Mouse (Mus musculus): Measurements from ENCODE around the gene Sost. TPM values are rescaled to one million over a fixed set of nuclear protein-coding genes. Genes with fewer than 3 reads are reported as not detected.

Gene Sost
- polyA plus RNA-seq, 1 experiment from 2014 or later = not detected

DNA sequence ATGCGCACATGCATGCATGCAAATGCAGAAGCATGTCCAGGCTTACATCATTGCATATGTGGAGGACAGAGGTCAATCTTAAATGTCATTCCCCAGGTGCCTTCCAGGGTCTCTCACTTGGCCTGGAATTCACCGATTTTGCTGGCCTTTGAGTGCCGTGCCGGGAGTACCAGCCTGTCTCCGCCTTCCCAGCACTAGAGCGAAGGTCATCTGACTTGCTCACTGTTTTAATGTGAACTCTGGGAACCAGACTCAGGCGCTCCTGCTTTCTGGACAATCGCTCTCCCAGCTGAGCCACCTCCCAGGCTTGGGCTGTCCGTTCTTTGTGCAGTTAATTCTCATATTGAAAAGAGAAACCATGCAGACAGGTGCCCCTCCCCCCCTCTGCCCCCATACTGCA, 39.5 kb upstream of the Sost start:
- ATAC-seq (ENCODE audit: low FRiP score, low TSS enrichment) = no peak; the same call in 1 of the 2 replicates
- 0 out of 2 replicates have a peak overlapping the region, but pooled peaks have one; percentile 26 for H3K27ac ChIP-seq (replicated peaks; ENCODE audit: low read depth, low read length)
- H3K4me2 ChIP-seq (ENCODE audit: low read length) = no peak overlapping the region
- peaks cover 71% of the 10 kb centered on the region for H3K36me3 ChIP-seq (ENCODE audit: control insufficient read depth, insufficient read depth, low read length)
- DNase-seq = no peak
- no peak overlapping the region for H3K9ac ChIP-seq (replicated peaks; ENCODE audit: low read length)
- H3K4me3 ChIP-seq (replicated peaks; ENCODE audit: low read depth, low read length) = no peak overlapping the region
- 41% methylated on average over 9 of the region's 9 CpGs for WGBS
- H3K27me3 ChIP-seq (ENCODE audit: control insufficient read depth, insufficient read depth, low read length) = no peaks in the 10 kb centered on the region
- H3K9me3 ChIP-seq (ENCODE audit: control insufficient read depth, low read length) = no peaks in the 10 kb centered on the region
- no peaks in the 10 kb centered on the region for H3K4me1 ChIP-seq (ENCODE audit: control insufficient read depth, insufficient read depth, low read length)

DNA sequence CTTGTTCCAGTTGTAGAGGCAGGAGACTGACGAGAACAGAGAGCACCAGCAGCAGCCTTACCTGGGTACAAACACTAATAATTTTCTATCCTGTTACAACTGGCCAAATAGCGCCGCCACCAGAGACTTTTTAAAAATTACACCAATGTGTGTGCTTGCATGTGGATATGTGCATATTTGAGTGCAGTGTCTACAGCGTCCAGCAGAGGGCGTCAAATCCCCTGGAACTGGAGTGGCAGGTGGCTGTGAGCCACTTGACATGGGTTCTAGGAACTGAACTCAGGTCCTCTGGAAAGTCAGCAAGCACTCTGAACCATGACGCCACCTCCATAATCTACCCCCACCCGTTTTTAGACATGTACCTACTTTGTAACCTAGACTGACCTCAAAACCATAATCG, 37.4 kb upstream of the Sost start:
- Histone ChIP-seq H3K9me3 (ENCODE audit: control insufficient read depth, low read length) (no peaks in the 10 kb centered on the region), H3K36me3 (ENCODE audit: control insufficient read depth, insufficient read depth, low read length) (peaks cover 68% of the 10 kb centered on the region)

DNA sequence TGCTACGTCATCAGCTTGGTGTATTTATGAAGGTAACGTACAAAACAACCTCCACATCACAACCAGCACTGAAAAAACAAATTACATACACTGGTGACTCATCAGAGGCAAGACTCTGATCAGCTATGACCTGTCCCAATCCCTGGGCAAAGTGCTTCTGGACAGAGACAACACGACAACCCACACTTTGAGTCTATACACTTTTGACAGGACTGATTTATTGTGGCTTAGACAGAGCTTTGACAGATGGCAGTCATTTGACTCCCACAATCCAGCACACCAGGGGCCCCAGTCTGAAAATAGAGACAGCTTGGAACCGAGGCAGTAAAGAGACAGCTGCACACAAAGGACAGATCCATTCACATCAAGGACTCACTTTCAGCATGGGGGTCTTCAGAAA, 32.7 kb upstream of the Sost start:
- no peaks in the 10 kb centered on the region for H3K9me3 ChIP-seq (ENCODE audit: control insufficient read depth, low read length)
- peaks cover 37% of the 10 kb centered on the region for H3K36me3 ChIP-seq (ENCODE audit: control insufficient read depth, insufficient read depth, low read length)
- H3K27me3 ChIP-seq (ENCODE audit: control insufficient read depth, insufficient read depth, low read length) = no peaks in the 10 kb centered on the region
- no peak overlapping the region for H3K9ac ChIP-seq (replicated peaks; ENCODE audit: low read length)
- WGBS = 51% methylated on average over 4 of the region's 4 CpGs
- H3K4me1 ChIP-seq (ENCODE audit: control insufficient read depth, insufficient read depth, low read length) = no peaks in the 10 kb centered on the region
- ATAC-seq (ENCODE audit: low FRiP score, low TSS enrichment) (no peak), DNase-seq (no peak)
- no peak overlapping the region for H3K27ac ChIP-seq (replicated peaks; ENCODE audit: low read depth, low read length)
- no peak overlapping the region for H3K4me2 ChIP-seq (ENCODE audit: low read length)
- no peak overlapping the region for H3K4me3 ChIP-seq (replicated peaks; ENCODE audit: low read depth, low read length)

More for the DNA sequence above, 37.4 kb upstream of the Sost start:
- Histone ChIP-seq H3K4me3 (replicated peaks; ENCODE audit: low read depth, low read length) (no peak overlapping the region), H3K27me3 (ENCODE audit: control insufficient read depth, insufficient read depth, low read length) (no peaks in the 10 kb centered on the region), H3K4me1 (ENCODE audit: control insufficient read depth, insufficient read depth, low read length) (no peaks in the 10 kb centered on the region), H3K9ac (replicated peaks; ENCODE audit: low read length) (no peak overlapping the region), H3K27ac (replicated peaks; ENCODE audit: low read depth, low read length) (no peak overlapping the region), H3K4me2 (ENCODE audit: low read length) (no peak overlapping the region)
- 96% methylated on average over 8 of the region's 8 CpGs for WGBS
- DNase-seq (no peak), ATAC-seq (ENCODE audit: low FRiP score, low TSS enrichment) (no peak)

DNA sequence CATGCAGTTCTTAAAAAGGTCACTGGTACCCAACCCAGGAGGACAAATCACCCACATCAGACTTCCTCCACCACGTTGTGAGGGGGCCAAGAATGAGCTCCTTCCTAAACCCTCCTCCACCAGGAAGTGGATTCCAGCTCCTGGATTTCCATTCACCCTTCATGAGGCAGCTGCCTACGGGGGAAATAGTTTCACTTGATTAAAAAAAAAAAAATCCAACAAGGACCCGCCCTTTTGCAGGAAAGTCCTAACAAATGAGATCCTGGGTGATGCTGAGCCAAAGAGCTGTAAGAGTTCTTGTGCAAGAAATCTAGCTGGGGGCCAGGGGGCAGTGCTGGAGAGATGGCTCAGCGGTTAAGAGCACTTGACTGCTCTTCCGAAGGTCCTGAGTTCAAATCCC, 31.4 kb upstream of the Sost start:
- H3K9ac ChIP-seq (replicated peaks; ENCODE audit: low read length) = no peak overlapping the region
- H3K27me3 ChIP-seq (ENCODE audit: control insufficient read depth, insufficient read depth, low read length) = no peaks in the 10 kb centered on the region
- 62% methylated on average over 5 of the region's 5 CpGs for WGBS
- peaks cover 27% of the 10 kb centered on the region for H3K36me3 ChIP-seq (ENCODE audit: control insufficient read depth, insufficient read depth, low read length)
- H3K4me2 ChIP-seq (ENCODE audit: low read length) = no peak overlapping the region
- no peaks in the 10 kb centered on the region for H3K9me3 ChIP-seq (ENCODE audit: control insufficient read depth, low read length)
- no peak for ATAC-seq (ENCODE audit: low FRiP score, low TSS enrichment)
- H3K4me1 ChIP-seq (ENCODE audit: control insufficient read depth, insufficient read depth, low read length) = no peaks in the 10 kb centered on the region
- H3K4me3 ChIP-seq (replicated peaks; ENCODE audit: low read depth, low read length) = no peak overlapping the region
- DNase-seq = no peak
- no peak overlapping the region for H3K27ac ChIP-seq (replicated peaks; ENCODE audit: low read depth, low read length)

DNA sequence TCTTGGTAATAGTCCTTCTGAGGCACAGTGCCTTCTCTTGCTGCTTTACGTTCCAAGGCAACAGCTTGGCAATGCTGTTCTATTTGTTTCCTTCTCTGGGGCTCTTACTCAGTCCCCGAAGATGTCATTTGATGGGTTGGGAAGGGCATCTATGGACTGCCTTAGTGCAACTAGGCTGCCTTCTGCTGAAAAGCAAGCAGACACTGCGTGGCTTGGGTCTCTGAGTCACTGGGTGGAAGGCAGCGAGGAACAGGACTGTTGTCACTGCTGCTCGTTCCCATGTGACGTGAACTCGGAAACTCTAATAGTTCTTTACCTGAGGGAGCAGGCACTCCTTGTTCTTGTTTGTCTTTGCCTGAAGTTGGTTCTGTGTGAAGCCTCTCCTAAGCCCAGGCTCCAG, 29.1 kb upstream of the Sost start:
- Histone ChIP-seq H3K4me1 (ENCODE audit: control insufficient read depth, insufficient read depth, low read length) (no peaks in the 10 kb centered on the region), H3K27me3 (ENCODE audit: control insufficient read depth, insufficient read depth, low read length) (no peaks in the 10 kb centered on the region), H3K4me3 (replicated peaks; ENCODE audit: low read depth, low read length) (no peak overlapping the region), H3K4me2 (ENCODE audit: low read length) (no peak overlapping the region), H3K9ac (replicated peaks; ENCODE audit: low read length) (no peak overlapping the region), H3K27ac (replicated peaks; ENCODE audit: low read depth, low read length) (no peak overlapping the region), H3K9me3 (ENCODE audit: control insufficient read depth, low read length) (no peaks in the 10 kb centered on the region), H3K36me3 (ENCODE audit: control insufficient read depth, insufficient read depth, low read length) (peaks cover 19% of the 10 kb centered on the region)
- 94% methylated on average over 7 of the region's 7 CpGs for WGBS
- ATAC-seq (ENCODE audit: low FRiP score, low TSS enrichment) (no peak), DNase-seq (no peak)

DNA sequence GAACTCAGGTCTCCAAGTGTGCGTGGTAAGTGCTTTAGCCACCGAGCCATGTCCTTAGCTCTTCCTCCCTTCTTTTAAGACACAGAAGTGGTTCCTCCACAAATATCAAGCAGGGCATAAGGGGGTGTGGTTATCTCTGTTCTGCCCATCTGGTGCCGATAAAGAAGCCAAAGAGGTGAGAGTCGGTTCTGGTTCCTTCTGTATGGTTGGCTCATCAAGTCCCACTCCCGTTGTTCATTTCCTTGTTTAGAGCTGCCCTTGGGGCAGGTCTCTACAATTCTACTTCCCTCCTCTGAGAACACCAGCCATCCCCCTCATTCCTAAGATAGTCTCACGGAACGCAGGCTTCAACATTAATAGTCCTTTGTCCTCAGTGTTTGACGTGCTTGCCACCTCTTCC, 27.3 kb upstream of the Sost start:
- H3K4me2 ChIP-seq (ENCODE audit: low read length) = no peak overlapping the region
- no peaks in the 10 kb centered on the region for H3K4me1 ChIP-seq (ENCODE audit: control insufficient read depth, insufficient read depth, low read length)
- H3K27me3 ChIP-seq (ENCODE audit: control insufficient read depth, insufficient read depth, low read length) = no peaks in the 10 kb centered on the region
- H3K27ac ChIP-seq (replicated peaks; ENCODE audit: low read depth, low read length) = no peak overlapping the region
- no peak overlapping the region for H3K9ac ChIP-seq (replicated peaks; ENCODE audit: low read length)
- no peak for ATAC-seq (ENCODE audit: low FRiP score, low TSS enrichment)
- H3K9me3 ChIP-seq (ENCODE audit: control insufficient read depth, low read length) = no peaks in the 10 kb centered on the region
- no peak for DNase-seq
- peaks cover 2% of the 10 kb centered on the region; the same call in 1 of the 2 replicates for H3K36me3 ChIP-seq (ENCODE audit: control insufficient read depth, insufficient read depth, low read length)
- H3K4me3 ChIP-seq (replicated peaks; ENCODE audit: low read depth, low read length) = no peak overlapping the region
- 86% methylated on average over 8 of the region's 8 CpGs for WGBS

DNA sequence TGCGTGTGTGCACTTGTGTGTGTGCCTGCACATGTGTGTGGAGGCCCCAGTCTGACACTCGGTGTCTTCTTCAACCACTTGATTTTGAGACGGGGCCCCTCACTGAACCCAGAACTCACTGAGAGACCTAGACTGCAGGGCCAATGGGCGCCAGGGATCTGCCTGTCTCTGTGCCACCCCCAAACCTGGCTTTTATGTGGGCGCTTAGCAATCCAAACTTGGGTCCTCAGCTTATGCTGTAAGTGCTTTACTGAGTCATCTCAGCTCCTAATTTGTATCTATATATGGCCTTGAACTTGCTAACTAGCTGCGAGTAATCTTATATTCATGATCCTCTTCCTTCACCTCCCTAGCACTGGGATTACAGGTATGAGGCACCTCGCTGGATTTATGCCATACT, 25.6 kb upstream of the Sost start:
- Histone ChIP-seq H3K27me3 (ENCODE audit: control insufficient read depth, insufficient read depth, low read length) (no peaks in the 10 kb centered on the region), H3K9ac (replicated peaks; ENCODE audit: low read length) (no peak overlapping the region), H3K4me1 (ENCODE audit: control insufficient read depth, insufficient read depth, low read length) (no peaks in the 10 kb centered on the region), H3K4me3 (replicated peaks; ENCODE audit: low read depth, low read length) (no peak overlapping the region), H3K27ac (replicated peaks; ENCODE audit: low read depth, low read length) (no peak overlapping the region), H3K36me3 (ENCODE audit: control insufficient read depth, insufficient read depth, low read length) (no peaks in the 10 kb centered on the region; the same call in 1 of the 2 replicates), H3K4me2 (ENCODE audit: low read length) (no peak overlapping the region), H3K9me3 (ENCODE audit: control insufficient read depth, low read length) (no peaks in the 10 kb centered on the region)
- 87% methylated on average over 7 of the region's 7 CpGs for WGBS
- DNase-seq (no peak), ATAC-seq (ENCODE audit: low FRiP score, low TSS enrichment) (no peak)

DNA sequence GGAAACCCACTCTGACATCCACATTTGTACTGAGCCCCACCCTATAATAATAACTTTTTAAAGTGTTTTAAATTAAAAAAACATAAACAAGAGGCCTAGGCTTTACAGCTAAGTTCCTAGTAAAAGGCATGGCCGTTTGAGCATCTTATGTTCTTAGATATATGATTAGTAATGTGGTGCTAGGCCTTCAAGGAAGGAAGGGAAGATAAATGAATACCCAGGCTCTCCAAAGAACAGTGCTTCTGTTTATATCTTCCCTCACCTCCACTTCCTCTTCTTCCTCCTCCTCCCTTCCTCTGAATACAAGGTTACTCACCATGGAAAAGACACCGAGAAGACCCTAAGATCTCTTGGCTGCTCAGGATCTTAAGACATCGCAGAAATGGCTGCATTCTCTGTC, 25.0 kb upstream of the Sost start:
- Histone ChIP-seq H3K27me3 (ENCODE audit: control insufficient read depth, insufficient read depth, low read length) (no peaks in the 10 kb centered on the region), H3K4me2 (ENCODE audit: low read length) (no peak overlapping the region), H3K4me1 (ENCODE audit: control insufficient read depth, insufficient read depth, low read length) (no peaks in the 10 kb centered on the region), H3K27ac (replicated peaks; ENCODE audit: low read depth, low read length) (no peak overlapping the region), H3K4me3 (replicated peaks; ENCODE audit: low read depth, low read length) (no peak overlapping the region), H3K9ac (replicated peaks; ENCODE audit: low read length) (no peak overlapping the region), H3K9me3 (ENCODE audit: control insufficient read depth, low read length) (no peaks in the 10 kb centered on the region), H3K36me3 (ENCODE audit: control insufficient read depth, insufficient read depth, low read length) (no peaks in the 10 kb centered on the region)
- ATAC-seq (ENCODE audit: low FRiP score, low TSS enrichment) (no peak), DNase-seq (no peak)
- 82% methylated on average over 3 of the region's 3 CpGs for WGBS

DNA sequence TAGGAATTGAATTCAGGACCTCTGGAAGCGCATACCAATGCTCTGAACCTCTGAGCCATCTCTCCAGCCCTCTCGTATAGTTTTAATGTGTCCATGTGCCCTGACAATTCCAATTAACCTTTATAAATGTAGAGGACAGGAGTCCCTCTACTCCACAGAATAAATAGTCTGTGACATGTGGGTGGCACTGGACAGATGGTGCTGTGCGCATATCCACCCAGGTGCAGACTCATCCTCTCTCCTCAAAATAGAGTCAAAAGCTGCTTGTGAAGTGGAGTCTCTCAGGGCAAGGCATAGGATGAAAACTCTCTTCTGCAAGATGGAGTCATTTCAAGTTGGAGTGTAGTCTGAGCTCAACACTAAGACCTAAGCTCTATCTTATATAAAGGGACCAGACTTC, 23.4 kb upstream of the Sost start:
- no peaks in the 10 kb centered on the region for H3K4me1 ChIP-seq (ENCODE audit: control insufficient read depth, insufficient read depth, low read length)
- 85% methylated on average over 3 of the region's 3 CpGs for WGBS

More for the DNA sequence above, 23.4 kb upstream of the Sost start:
- ATAC-seq (ENCODE audit: low FRiP score, low TSS enrichment) = no peak
- H3K9me3 ChIP-seq (ENCODE audit: control insufficient read depth, low read length) = no peaks in the 10 kb centered on the region
- H3K4me2 ChIP-seq (ENCODE audit: low read length) = no peak overlapping the region
- no peak overlapping the region for H3K27ac ChIP-seq (replicated peaks; ENCODE audit: low read depth, low read length)
- H3K9ac ChIP-seq (replicated peaks; ENCODE audit: low read length) = no peak overlapping the region
- no peak overlapping the region for H3K4me3 ChIP-seq (replicated peaks; ENCODE audit: low read depth, low read length)
- no peaks in the 10 kb centered on the region for H3K27me3 ChIP-seq (ENCODE audit: control insufficient read depth, insufficient read depth, low read length)
- H3K36me3 ChIP-seq (ENCODE audit: control insufficient read depth, insufficient read depth, low read length) = no peaks in the 10 kb centered on the region
- DNase-seq = no peak
